In genomic region chr4:45532375-45532774, GRCm38 (mm10) we compare ENCODE assay signal across 8 mouse cellular contexts. TPM values are rescaled to one million over a fixed set of nuclear protein-coding genes. Genes with fewer than 3 reads are reported as not detected.
DNase-seq lines count a peak whose midpoint lies in the region; ATAC-seq and TF ChIP-seq lines count a peak whose summit lies in the region.

Gene Shb, minus strand, starts transcription at chr4:45532470.

- H3K27me3 ChIP-seq in cerebellum, adult 2 months (ENCODE audit: control insufficient read depth, insufficient read depth, low read length) = peaks cover 4% of the 10 kb centered on the region; the same call in 1 of the 2 replicates
- no peaks in the 10 kb centered on the region for H3K27me3 ChIP-seq in forebrain, embryonic 14.5 days (replicated peaks; ENCODE audit: control insufficient read depth, insufficient read depth, low read length)

- no peaks in the 10 kb centered on the region; the same call in 1 of the 2 replicates for H3K4me1 ChIP-seq in cerebellum, adult 2 months (ENCODE audit: control insufficient read depth, insufficient read depth, low read length)
- peaks cover 30% of the 10 kb centered on the region for H3K4me1 ChIP-seq in forebrain, embryonic 14.5 days (ENCODE audit: control insufficient read depth, insufficient read depth, low read length)

- WGBS in cerebellum, adult 2 months = 29% methylated on average over 7 of the region's 7 CpGs
- WGBS in forebrain, embryonic 14.5 days = 8% methylated on average over 7 of the region's 7 CpGs

- H3K4me3 ChIP-seq in cerebellum, adult 2 months (replicated peaks; ENCODE audit: insufficient read depth, low read depth, low read length) = no peak within 1 kb of the TSS
- H3K4me3 ChIP-seq in forebrain, embryonic 14.5 days (ENCODE audit: low read depth, low read length) = peak within 1 kb of the TSS; percentile 85

- H3K9me3 ChIP-seq in forebrain, embryonic 14.5 days (replicated peaks; ENCODE audit: control insufficient read depth, low read length) = no peaks in the 10 kb centered on the region

- no peak within 1 kb of the TSS for H3K27ac ChIP-seq in cerebellum, adult 2 months (ENCODE audit: insufficient read depth, low read length)
- peak within 1 kb of the TSS; percentile 57 for H3K27ac ChIP-seq in forebrain, embryonic 14.5 days (ENCODE audit: low read depth, low read length)

- H3K9ac ChIP-seq in forebrain, embryonic 14.5 days (ENCODE audit: low read length) = peak within 1 kb of the TSS; percentile 45; the same call in 1 of the 2 replicates

- H3K4me2 ChIP-seq in forebrain, embryonic 14.5 days (ENCODE audit: low read length) = peak within 1 kb of the TSS; percentile 78

- DNase-seq in cerebellum, adult 2 months = peak; percentile 25 to 37
- DNase-seq in cerebellum, adult 9-10 months = no peak
- peak; percentile 84 for DNase-seq in ZHBTc4 (ENCODE audit: low read depth, low spot score)
- peak; percentile 82 for DNase-seq in forebrain, embryonic 14.5 days (ENCODE audit: low spot score)
- DNase-seq in heart, postnatal 4 days = peak; percentile 88
- DNase-seq in layer of hippocampus, postnatal 14 days (ENCODE audit: low spot score in 2 of 2) = no peak
- DNase-seq in testis, postnatal 14 days (ENCODE audit: low spot score) = peak; percentile 85

- no peaks in the 10 kb centered on the region for H3K36me3 ChIP-seq in forebrain, embryonic 14.5 days (ENCODE audit: control insufficient read depth, insufficient read depth, low read length)

- TF ChIP-seq CTCF in cerebellum, adult 2 months (IDR thresholded peaks at IDR 0.05; ENCODE audit: borderline replicate concordance, insufficient read depth, low read depth, low read length) = no peak

- no peak for TF ChIP-seq POLR2A in cerebellum, adult 2 months (IDR thresholded peaks at IDR 0.05; ENCODE audit: borderline replicate concordance, insufficient read depth, low read length)

- no peak for ATAC-seq in forebrain, embryonic 14.5 days
- peak; percentile 24; the same call in 1 of the 2 replicates for ATAC-seq in megakaryocyte progenitor cell, adult 5-6 weeks (replicated peaks; ENCODE audit: poor library complexity)

RNA-seq across cellular contexts. Expression of gene Shb, which starts in this region (rescaled TPM):
- polyA plus RNA-seq in cerebellum, adult 2 months (2012; rRNA removed) = 7.1 and 8.3 TPM in 2 replicates
- 14.1 and 14.5 TPM in 2 replicates for polyA plus RNA-seq in forebrain, embryonic 14.5 days (2014; fragmentation: Nextera tagmentation; extraction: Ambion mirVana)
- 10 to 100 TPM; 69.3 to 70.9 TPM for total RNA-seq in heart, postnatal 4 days (2021)
- total RNA-seq in layer of hippocampus, postnatal 14 days (2021) = 10 to 100 TPM; 21.5 to 24.9 TPM
- total RNA-seq in megakaryocyte progenitor cell, adult 5-6 weeks (2015) = 1.5 TPM in 2 replicates
- 2.0 and 2.8 TPM in 2 replicates for total RNA-seq in megakaryocyte progenitor cell, adult 5-6 weeks (2017)

Comparison
In these comparisons a context has a peak if more than half of its experiments do, and no peak if none do; other contexts are left out.
1. RNA of gene Shb (total RNA-seq): 69.3 to 70.9 TPM in heart, postnatal 4 days and 21.5 to 24.9 TPM in layer of hippocampus, postnatal 14 days; 1.5 to 2.8 TPM in megakaryocyte progenitor cell, adult 5-6 weeks; every median in the first group is over 4 times any median in the second.
2. DNase-seq: peak in cerebellum, adult 2 months (2 of 2), ZHBTc4 (single experiment), forebrain, embryonic 14.5 days (single experiment), heart, postnatal 4 days (single experiment) and testis, postnatal 14 days (single experiment); none in cerebellum, adult 9-10 months (single experiment) and layer of hippocampus, postnatal 14 days (0 of 2).